Mouse (Mus musculus) heart, adult 2 months (tissue): Measurements from ENCODE around the gene Gps1.

Experiments used
- CTCF ChIP-seq: fragments of 200-600 bp; IDR thresholded peaks from 2 replicates; pipeline ENCODE4 v1.8.1; 2022; ENCODE audit warnings: antibody characterized with exemption, mild to moderate bottlenecking, moderate library complexity
- POLR2A ChIP-seq: fragments of 200-500 bp; IDR thresholded peaks from 2 replicates; pipeline ENCODE4 v1.6.1; 2011; ENCODE audit warnings: mild to moderate bottlenecking, low read depth, low read length, control low read depth; ENCODE audit not compliant: insufficient read depth

- no peak for TF ChIP-seq POLR2A
- no peak for TF ChIP-seq CTCF
These were observed 15.3 kb downstream of the Gps1 start for GRCm38 (mm10) chr11:120799316-120799890.
